Mouse (Mus musculus) large intestine, adult 2 months (tissue): ENCODE measurements around the gene Terb2. TPM values are rescaled to one million over a fixed set of nuclear protein-coding genes. Genes with fewer than 3 reads are reported as not detected.
"Not testable (repeated sequence)": the region's sequence is repeated elsewhere in the genome, so short reads cannot be mapped to it uniquely, and the experiment has no call there.

Experiments used
- DNase-seq: peaks from one replicate; pipeline ENCODE4 v3.0.0-alpha.2; 2012; ENCODE audit warnings: low read depth, low spot score
- WGBS: fragments of 180-500 bp; shearing (Covaris S2); methylation state at CpG from one replicate; pipeline ENCODE4 v1.1.7; 2018; 5-methylcytosine and 5-hydroxymethylcytosine counted together
- polyA plus RNA-seq: library from polyadenylated mRNA; depleted of rRNA; stranded (reverse); fragments of >200 nt; gene quantifications from 2 replicates; pipeline ENCODE4 v1.2.3, GENCODE M21; 2012

Terb2 gene
- polyA plus RNA-seq, 1 experiment, result not detected

- DNase-seq, result no peak
- 77% methylated on average over 6 of the region's 6 CpGs for WGBS
Observed at GRCm38 (mm10) chr2:122159667-122160066, 26.4 kb upstream of the Terb2 start.

- WGBS, result 40% methylated on average over 2 of the region's 2 CpGs
Observed at GRCm38 (mm10) chr2:122160680-122161079, 25.4 kb upstream of the Terb2 start, which contains the start of gene Trim69. Gene Trim69, plus strand, starts transcription at chr2:122160700.

DNA sequence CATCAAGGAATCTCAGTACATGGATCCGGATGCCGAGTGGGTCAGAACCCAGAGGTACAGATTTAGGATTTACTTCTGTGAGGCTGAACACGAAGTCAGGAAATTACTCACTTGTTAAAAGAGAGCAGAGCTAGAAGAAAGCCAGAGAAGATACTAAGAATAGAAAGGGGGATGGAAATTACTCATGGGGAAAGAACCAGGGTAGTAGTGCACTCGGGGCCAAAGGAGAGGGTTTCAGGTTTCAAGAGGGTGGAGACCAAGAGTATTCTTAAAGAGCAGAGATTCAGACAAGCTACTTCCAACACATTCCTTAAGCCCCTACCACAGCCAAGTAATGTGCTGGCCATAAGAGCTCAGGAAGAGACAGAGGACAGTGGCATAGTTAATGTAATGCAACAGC, 24.5 kb upstream of the Terb2 start:
- DNase-seq, result no peak
- 53% methylated on average over 4 of the region's 4 CpGs for WGBS

More at GRCm38 (mm10) chr2:122160680-122161079, 25.4 kb upstream of the Terb2 start, which contains the start of gene Trim69:
- DNase-seq, result peak; percentile 60

- no peak for DNase-seq
- 88% methylated on average over 2 of the region's 2 CpGs for WGBS
Observed at GRCm38 (mm10) chr2:122162529-122162928, 23.5 kb upstream of the Terb2 start.

DNA sequence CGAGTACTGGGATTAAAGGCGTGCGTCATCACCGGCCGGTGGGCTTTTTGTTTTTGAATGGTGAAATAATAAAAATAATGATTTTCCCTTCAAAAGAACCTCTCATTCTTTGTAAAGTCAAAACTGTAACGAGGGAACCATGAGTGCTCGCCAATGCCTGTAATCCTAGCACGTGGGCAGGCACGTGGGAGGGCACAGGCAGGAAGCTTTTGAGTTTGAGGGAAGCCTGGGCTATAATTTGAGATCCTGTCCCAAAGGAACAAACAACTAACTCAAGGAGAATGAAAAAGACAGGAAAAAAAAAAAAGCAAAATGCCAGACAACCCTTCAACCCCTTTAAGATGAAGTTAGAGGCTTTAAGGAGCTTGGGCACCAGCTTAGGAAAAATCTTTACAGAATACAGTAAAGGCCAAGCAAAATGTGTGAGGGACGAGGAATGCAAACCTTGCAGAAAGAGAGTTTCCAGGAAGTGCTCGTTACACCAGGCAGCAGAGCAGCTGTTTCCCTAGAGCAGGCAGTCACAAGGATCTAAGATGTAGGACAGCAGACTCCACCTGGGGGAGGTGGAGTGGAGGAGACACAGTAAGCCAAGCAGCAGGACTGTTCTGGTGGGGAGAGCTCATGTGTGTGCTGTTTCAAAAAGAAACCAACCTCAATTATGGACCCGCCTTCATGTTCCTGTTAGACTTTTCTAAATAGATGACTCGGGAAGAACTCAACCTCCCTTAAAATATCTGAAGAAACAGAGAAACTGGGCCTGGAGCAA, 22.5 kb upstream of the Terb2 start:
- DNase-seq, result no peak
- WGBS, result 65% methylated on average over 13 of the region's 13 CpGs

DNA sequence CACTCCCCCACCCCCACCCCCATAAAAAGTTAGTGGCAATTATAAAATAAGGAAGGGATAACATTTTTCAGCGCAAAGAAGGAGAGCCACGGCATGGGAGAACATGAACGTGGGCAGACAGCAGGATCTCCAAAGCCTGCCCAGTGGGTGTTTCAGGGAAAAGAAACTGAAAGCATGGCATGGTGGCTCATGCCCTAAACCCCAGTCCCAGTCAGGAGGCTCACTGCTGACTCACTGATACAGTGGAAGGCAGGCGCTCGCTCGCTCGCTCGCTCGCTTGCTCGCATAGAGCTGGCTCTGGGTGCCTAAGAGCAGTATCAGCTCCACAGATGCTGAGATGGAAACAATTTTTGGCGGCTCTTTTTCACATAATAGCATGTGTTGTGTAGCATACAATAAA, 21.8 kb upstream of the Terb2 start:
- no peak for DNase-seq
- 42% methylated on average over 11 of the region's 11 CpGs for WGBS

DNA sequence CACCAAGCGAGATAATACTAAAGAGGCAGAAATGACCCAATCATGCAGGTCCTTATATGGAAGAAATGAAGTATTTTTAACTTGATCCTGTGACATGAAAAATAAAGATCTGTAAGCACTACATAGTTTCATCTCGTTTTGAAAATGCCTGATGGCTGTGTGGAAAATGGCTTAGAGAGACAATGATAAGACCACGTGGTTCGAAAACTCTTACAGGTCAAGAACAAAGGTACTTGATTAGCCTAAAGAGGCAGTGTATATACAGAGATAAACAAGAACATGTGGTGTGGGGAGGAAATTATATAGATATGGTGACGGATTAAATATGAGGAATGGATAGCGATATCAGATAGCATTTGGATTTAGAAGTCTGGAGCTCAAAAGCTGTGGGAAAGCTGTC, 14.8 kb upstream of the Terb2 start:
- WGBS, result 86% methylated on average over 6 of the region's 6 CpGs
- DNase-seq, result no peak

DNA sequence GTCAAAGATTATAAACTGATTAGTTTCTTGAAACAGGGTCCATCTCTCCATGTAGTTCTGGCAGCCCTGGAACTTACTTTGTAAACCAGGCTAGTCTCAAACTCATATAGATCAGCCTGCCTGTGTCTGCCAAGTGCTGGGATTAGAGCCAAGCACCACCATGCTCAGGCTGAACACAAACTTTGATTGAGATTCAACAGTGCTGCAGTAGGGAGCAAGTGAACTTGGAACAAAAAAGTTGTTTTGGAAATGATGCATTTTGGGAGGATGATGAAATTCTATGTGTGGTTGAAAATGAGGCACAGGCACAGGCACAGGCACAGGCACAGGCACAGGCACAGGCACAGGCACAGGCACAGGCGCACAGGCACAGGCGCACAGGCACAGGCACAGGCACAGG, 13.9 kb upstream of the Terb2 start:
- no peak for DNase-seq
- 90% methylated on average over 2 of the region's 2 CpGs for WGBS

DNA sequence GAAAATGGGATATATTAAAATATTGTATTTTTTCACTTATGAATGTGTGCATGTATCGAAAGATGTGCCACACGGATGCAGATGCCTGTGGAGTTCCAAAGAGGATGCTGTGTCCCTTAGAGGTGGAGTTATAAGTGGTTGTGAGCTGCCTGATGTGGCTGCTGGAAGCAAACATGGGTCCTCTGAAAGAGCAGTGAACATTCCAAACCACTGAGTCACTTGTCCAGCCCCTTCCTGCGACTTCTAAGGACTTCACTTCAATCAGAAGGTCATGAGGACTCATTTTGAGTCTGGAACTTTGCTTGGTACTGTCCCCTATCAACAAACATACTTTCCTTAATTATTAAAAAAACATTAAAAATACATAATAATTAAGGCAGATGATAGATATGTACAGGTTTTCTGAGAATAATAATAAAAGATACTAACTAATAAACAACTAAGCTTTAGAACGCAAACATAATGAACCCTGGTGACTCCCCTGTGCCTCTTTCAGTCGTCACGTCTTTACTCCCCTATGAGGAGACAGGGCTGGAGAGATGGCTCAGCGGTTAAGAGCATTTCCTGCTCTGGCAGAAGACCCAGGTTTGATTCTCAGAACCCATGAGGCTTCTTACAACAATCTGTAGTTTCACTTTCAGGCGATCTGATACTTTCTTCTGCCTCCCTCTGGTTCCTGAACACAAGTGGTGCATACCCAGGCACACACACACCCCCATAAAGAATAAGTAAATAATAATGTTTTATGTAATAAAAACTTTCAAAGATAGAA, 5.8 kb upstream of the Terb2 start:
- no peak for DNase-seq
- 68% methylated on average over 8 of the region's 8 CpGs for WGBS

DNA sequence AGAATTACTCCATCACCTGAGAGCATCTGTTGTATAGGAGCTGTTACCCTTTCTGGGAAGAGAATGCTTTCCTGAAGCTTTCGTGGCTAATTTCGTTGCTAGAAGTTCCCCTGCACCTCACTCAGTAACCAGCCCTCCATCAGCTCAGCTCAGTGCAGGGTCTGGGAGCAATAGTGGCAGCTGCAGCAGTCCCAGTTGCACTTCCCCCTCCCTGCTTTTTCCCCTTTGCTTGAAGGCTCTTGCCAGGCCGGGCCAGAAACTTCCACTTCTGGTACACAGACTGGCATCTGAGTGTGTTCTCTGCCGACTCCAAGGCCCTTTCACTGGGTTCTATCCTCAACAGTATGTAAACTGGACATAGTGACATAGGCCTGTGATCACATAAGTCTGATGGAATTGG, 986 bp upstream of the Terb2 start:
- DNase-seq, result no peak
- WGBS, result 84% methylated on average over 4 of the region's 4 CpGs

- 47% methylated on average over 3 of the region's 3 CpGs for WGBS
Observed at GRCm38 (mm10) chr2:122186751-122187150, 679 bp downstream of the Terb2 start.

DNA sequence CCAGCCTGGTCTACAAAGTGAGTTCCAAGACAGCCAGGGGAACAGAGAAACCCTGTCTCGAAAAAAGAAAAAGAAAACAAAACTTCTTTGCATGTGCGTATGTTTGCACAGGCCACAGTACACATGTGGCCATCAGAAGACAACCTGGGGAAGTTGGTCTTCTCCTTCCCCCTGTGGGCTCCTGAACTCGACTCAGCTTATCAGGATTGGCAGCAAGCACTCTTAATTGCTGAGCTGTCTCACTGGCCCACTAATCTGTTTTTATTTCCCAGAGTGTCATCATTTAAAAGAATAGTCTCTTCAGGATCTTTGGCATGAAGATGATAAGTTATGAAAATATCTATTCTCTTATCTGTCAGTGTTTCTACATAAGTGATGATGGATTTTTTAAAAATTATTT, 5.8 kb downstream of the Terb2 start:
- WGBS, result 79% methylated on average over 3 of the region's 3 CpGs

More at GRCm38 (mm10) chr2:122186751-122187150, 679 bp downstream of the Terb2 start:
- peak; percentile 67 for DNase-seq

GRCm38 (mm10) chr2:122194509-122194929, 8.4 kb downstream of the Terb2 start:
- DNase-seq, result peak; percentile 40
- whole genome bisulfite sequencing, result 26% methylated on average over 1 of the region's 1 CpGs

More for the DNA sequence above, 5.8 kb downstream of the Terb2 start:
- no peak for DNase-seq

GRCm38 (mm10) chr2:122201501-122201900, 15.4 kb downstream of the Terb2 start:
- DNase-seq, result no peak
- WGBS, result 88% methylated on average over 1 of the region's 1 CpGs

GRCm38 (mm10) chr2:122206440-122207107, 20.5 kb downstream of the Terb2 start:
- no peak for DNase-seq
- 22% methylated on average over 2 of the region's 2 CpGs for WGBS

- no peak for DNase-seq
- 88% methylated on average over 3 of the region's 3 CpGs for WGBS
Observed at GRCm38 (mm10) chr2:122210534-122211228, 24.6 kb downstream of the Terb2 start.

DNA sequence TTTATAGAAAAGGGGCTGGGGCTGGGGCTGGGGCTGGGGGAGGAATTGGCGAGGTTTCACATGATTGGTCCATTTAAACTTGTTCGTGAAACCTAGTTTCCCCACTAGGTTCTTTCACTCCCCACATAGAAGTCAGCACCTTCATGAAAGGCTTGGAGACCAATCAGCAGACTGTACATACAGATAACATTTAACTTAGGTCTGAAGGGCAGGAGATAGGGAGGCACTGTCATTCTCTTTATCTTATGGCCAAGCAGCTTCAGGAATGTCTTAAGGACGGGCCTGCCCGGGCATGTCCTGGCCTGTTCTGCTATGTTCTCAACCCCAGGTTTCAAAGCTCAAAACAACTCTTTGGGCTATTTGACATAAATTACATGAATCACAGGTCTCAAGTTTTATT, 31.0 kb downstream of the Terb2 start:
- WGBS, result 94% methylated on average over 4 of the region's 4 CpGs
- DNase-seq, result not testable (repeated sequence)

DNA sequence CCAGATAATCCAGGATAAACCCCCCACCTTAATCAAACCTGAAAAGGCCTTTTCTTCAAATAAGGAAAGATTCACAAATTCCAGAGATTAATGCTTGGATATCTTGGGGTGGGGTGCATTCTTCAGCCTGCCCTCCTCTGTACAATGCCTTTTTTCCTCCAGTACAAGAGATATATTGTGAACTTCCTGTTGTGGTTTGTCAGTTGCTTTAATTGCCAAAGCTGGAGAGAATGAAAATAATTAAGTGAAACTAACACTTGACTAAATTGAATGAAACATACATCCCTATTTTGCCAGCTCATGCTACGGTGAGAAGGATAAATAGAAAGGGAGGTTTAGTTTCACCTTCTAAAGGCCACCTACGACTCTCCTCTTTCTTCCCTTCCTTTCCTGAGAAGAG, 32.2 kb downstream of the Terb2 start:
- WGBS, result 65% methylated on average over 2 of the region's 2 CpGs
- no peak for DNase-seq

- 23% methylated on average over 4 of the region's 4 CpGs for WGBS
- DNase-seq, result no peak
Observed at GRCm38 (mm10) chr2:122221378-122221777, 35.3 kb downstream of the Terb2 start.

DNA sequence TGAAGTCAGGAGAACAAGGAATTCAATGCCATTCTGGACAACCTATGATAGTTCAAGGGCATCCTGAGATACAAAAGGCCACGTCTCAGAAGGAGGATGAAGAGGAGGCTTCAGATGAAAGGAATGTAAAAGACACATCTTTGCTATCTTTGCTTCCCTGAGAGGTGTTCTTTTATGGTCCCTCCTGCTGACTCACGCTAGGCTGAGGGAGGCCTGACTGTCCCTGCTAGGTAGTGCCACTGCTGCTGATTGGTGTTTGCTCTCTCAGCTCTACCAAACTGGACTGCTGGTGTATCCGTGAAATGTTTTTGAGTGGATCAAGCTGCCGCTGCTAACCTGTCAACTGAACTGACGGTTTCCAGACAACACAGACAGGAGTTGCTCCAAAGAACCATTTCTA, 35.7 kb downstream of the Terb2 start:
- WGBS, result 10% methylated on average over 5 of the region's 5 CpGs

More for the DNA sequence above, 35.7 kb downstream of the Terb2 start:
- no peak for DNase-seq
